Mouse (Mus musculus) cerebellum, postnatal 4 days (tissue): ENCODE results near the gene Aco2.

Source experiments
- DNase-seq, 2 experiments: peaks; one replicate each; pipeline ENCODE4 v3.0.0; 2022; ENCODE audit warnings: low spot score in 2 of 2, mixed read lengths in 1 of 2

Aco2 gene

GRCm38 (mm10) chr15:81943176-81943749 lies 71.2 kb downstream of the Aco2 start:
- no peak for DNase-seq

- no peak for DNase-seq
Measured at GRCm38 (mm10) chr15:81949076-81949475, 77.0 kb downstream of the Aco2 start.

- DNase-seq, result no peak
Measured at GRCm38 (mm10) chr15:81949476-81950131, 77.5 kb downstream of the Aco2 start.

GRCm38 (mm10) chr15:81950716-81951115 lies 78.6 kb downstream of the Aco2 start:
- no peak for DNase-seq

GRCm38 (mm10) chr15:81951159-81951558 lies 79.0 kb downstream of the Aco2 start:
- DNase-seq, result no peak

GRCm38 (mm10) chr15:81952310-81952709 lies 80.2 kb downstream of the Aco2 start:
- no peak for DNase-seq

- DNase-seq, result no peak
Measured at GRCm38 (mm10) chr15:81954151-81954583, 82.1 kb downstream of the Aco2 start.

- DNase-seq, result no peak
Measured at GRCm38 (mm10) chr15:81954716-81955115, 82.6 kb downstream of the Aco2 start.

GRCm38 (mm10) chr15:81955414-81955813 lies 83.3 kb downstream of the Aco2 start:
- DNase-seq, result no peak

GRCm38 (mm10) chr15:81956457-81956856 lies 84.3 kb downstream of the Aco2 start:
- peak in 1 of 2 experiments; percentile 70 for DNase-seq

- DNase-seq, result no peak
Measured at GRCm38 (mm10) chr15:81957598-81957997, 85.5 kb downstream of the Aco2 start.

- no peak for DNase-seq
Measured at GRCm38 (mm10) chr15:81958906-81959305, 86.8 kb downstream of the Aco2 start.

GRCm38 (mm10) chr15:81960171-81961077 lies 88.3 kb downstream of the Aco2 start, which contains the start of gene Pmm1:
Gene Pmm1, minus strand, starts transcription at chr15:81960930.
- peak; percentile 85 to 96 for DNase-seq

- no peak for DNase-seq
Measured at GRCm38 (mm10) chr15:81961078-81961451, 89.0 kb downstream of the Aco2 start.

- DNase-seq, result no peak
Measured at GRCm38 (mm10) chr15:81964262-81964661, 92.2 kb downstream of the Aco2 start.
